Mouse (Mus musculus) embryonic facial prominence, embryonic 11.5 days (tissue): Measurements from ENCODE around the gene Carmil1. TPM values are rescaled to one million over a fixed set of nuclear protein-coding genes. Genes with fewer than 3 reads are reported as not detected.

Experiments
- ATAC-seq: fragments of 200-750 bp; cut with Nextera tagmentation; replicated peaks from 2 replicates; pipeline ENCODE4 v1.8.0; 2017; ENCODE audit warnings: low read depth; ENCODE audit not compliant: insufficient number of reproducible peaks, low FRiP score, low TSS enrichment
- DNase-seq: peaks from one replicate; pipeline ENCODE4 v3.0.0-alpha.2; 2015; ENCODE audit warnings: low spot score
- H3K27ac ChIP-seq: fragments of 300-500 bp; sonication (generic); replicated peaks from 2 replicates; pipeline ENCODE4 v1.5.1; 2014; ENCODE audit warnings: mild to moderate bottlenecking, low read depth, low read length, control low read depth
- H3K27me3 ChIP-seq: fragments of 300-500 bp; sonication (generic); 2 replicates; pipeline ENCODE4 v1.6.1; 2014; ENCODE audit warnings: mild to moderate bottlenecking, low read length, moderate library complexity, mixed read lengths; ENCODE audit not compliant: control insufficient read depth, insufficient read depth
- H3K36me3 ChIP-seq: fragments of 300-500 bp; sonication (generic); replicated peaks from 2 replicates; pipeline ENCODE4 v1.6.1; 2014; ENCODE audit warnings: low read depth, mild to moderate bottlenecking, low read length, moderate library complexity, mixed read lengths; ENCODE audit not compliant: control insufficient read depth, insufficient read depth
- H3K4me1 ChIP-seq: fragments of 300-500 bp; sonication (generic); 2 replicates; pipeline ENCODE4 v1.6.1; 2014; ENCODE audit warnings: low read length, mixed read lengths; ENCODE audit not compliant: control insufficient read depth, insufficient read depth
- H3K4me2 ChIP-seq: fragments of 300-500 bp; sonication (generic); 2 replicates; pipeline ENCODE4 v1.6.1; 2014; ENCODE audit warnings: low read depth, mild to moderate bottlenecking, control low read depth, low read length, moderate library complexity
- H3K4me3 ChIP-seq: fragments of 300-500 bp; sonication (generic); 2 replicates; pipeline ENCODE4 v1.5.1; 2014; ENCODE audit warnings: low read depth, low read length, control low read depth
- H3K9ac ChIP-seq: fragments of 300-500 bp; sonication (generic); replicated peaks from 2 replicates; pipeline ENCODE4 v1.6.1; 2014; ENCODE audit warnings: mild to moderate bottlenecking, control low read depth, low read length
- H3K9me3 ChIP-seq: fragments of 300-500 bp; sonication (generic); replicated peaks from 2 replicates; pipeline ENCODE4 v1.6.1; 2016; ENCODE audit warnings: mild to moderate bottlenecking, low read length, inconsistent platforms, mixed read lengths; ENCODE audit not compliant: control insufficient read depth
- WGBS: fragments of 180-500 bp; shearing (Covaris S2); extraction: QIAGEN DNeasy Blood & Tissue Kit; methylation state at CpG from one replicate; pipeline ENCODE4 v1.1.7; 2014; 5-methylcytosine and 5-hydroxymethylcytosine counted together
- polyA plus RNA-seq: library from polyadenylated mRNA; unstranded; fragments of >200 nt; fragmentation: Nextera tagmentation; extraction: Ambion mirVana; gene quantifications from 2 replicates; pipeline ENCODE4 v1.2.1, GENCODE M21; 2014

Gene Carmil1
- polyA plus RNA-seq, 1 experiment from 2014 or later: 25.0 TPM

- no peaks in the 10 kb centered on the region for H3K4me1 ChIP-seq
- H3K27ac ChIP-seq: no peak overlapping the region
- no peak overlapping the region for H3K4me3 ChIP-seq
- ATAC-seq (no peak), DNase-seq (no peak)
- no peak overlapping the region for H3K4me2 ChIP-seq
- H3K27me3 ChIP-seq: no peaks in the 10 kb centered on the region
- H3K36me3 ChIP-seq: no peaks in the 10 kb centered on the region
- 84% methylated on average over 5 of the region's 5 CpGs for WGBS
- no peak overlapping the region for H3K9ac ChIP-seq
- H3K9me3 ChIP-seq: no peaks in the 10 kb centered on the region
Measured at GRCm38 (mm10) chr13:24194018-24194417, 86.6 kb downstream of the Carmil1 start.

- WGBS: 77% methylated on average over 9 of the region's 9 CpGs
- no peaks in the 10 kb centered on the region for H3K4me1 ChIP-seq
- H3K4me2 ChIP-seq: no peak overlapping the region
- no peak overlapping the region for H3K4me3 ChIP-seq
- H3K27ac ChIP-seq: no peak overlapping the region
- no peak overlapping the region for H3K9ac ChIP-seq
- DNase-seq: no peak
- H3K27me3 ChIP-seq: no peaks in the 10 kb centered on the region
- H3K36me3 ChIP-seq: no peaks in the 10 kb centered on the region
- ATAC-seq: no peak
- no peaks in the 10 kb centered on the region for H3K9me3 ChIP-seq
Measured at GRCm38 (mm10) chr13:24190875-24191663, 89.5 kb downstream of the Carmil1 start.

- no peak overlapping the region for H3K9ac ChIP-seq
- no peaks in the 10 kb centered on the region for H3K36me3 ChIP-seq
- no peaks in the 10 kb centered on the region for H3K27me3 ChIP-seq
- H3K4me3 ChIP-seq: no peak overlapping the region
- ATAC-seq (no peak), DNase-seq (no peak)
- 72% methylated on average over 2 of the region's 2 CpGs for WGBS
- H3K4me2 ChIP-seq: no peak overlapping the region
- H3K4me1 ChIP-seq: no peaks in the 10 kb centered on the region
- no peaks in the 10 kb centered on the region for H3K9me3 ChIP-seq
- no peak overlapping the region for H3K27ac ChIP-seq
Measured at GRCm38 (mm10) chr13:24187026-24187425, 93.6 kb downstream of the Carmil1 start.

- 88% methylated on average over 3 of the region's 3 CpGs for WGBS
- Histone ChIP-seq H3K27me3 (no peaks in the 10 kb centered on the region), H3K4me1 (no peaks in the 10 kb centered on the region), H3K4me3 (no peak overlapping the region), H3K4me2 (no peak overlapping the region), H3K36me3 (no peaks in the 10 kb centered on the region), H3K9ac (no peak overlapping the region), H3K27ac (no peak overlapping the region), H3K9me3 (no peaks in the 10 kb centered on the region)
- ATAC-seq (no peak), DNase-seq (no peak)
Measured at GRCm38 (mm10) chr13:24185641-24186040, 95.0 kb downstream of the Carmil1 start.

- H3K4me2 ChIP-seq: no peak overlapping the region
- no peak overlapping the region for H3K4me3 ChIP-seq
- ATAC-seq (no peak), DNase-seq (peak; percentile 28)
- no peak overlapping the region for H3K9ac ChIP-seq
- WGBS: 51% methylated on average over 6 of the region's 6 CpGs
- no peaks in the 10 kb centered on the region for H3K27me3 ChIP-seq
- H3K4me1 ChIP-seq: no peaks in the 10 kb centered on the region
- H3K9me3 ChIP-seq: no peaks in the 10 kb centered on the region
- H3K27ac ChIP-seq: no peak overlapping the region
- H3K36me3 ChIP-seq: no peaks in the 10 kb centered on the region
Measured at GRCm38 (mm10) chr13:24182878-24183277, 97.7 kb downstream of the Carmil1 start.

GRCm38 (mm10) chr13:24179538-24179937, 101.1 kb downstream of the Carmil1 start:
- no peaks in the 10 kb centered on the region for H3K36me3 ChIP-seq
- no peak for ATAC-seq
- 85% methylated on average over 10 of the region's 10 CpGs for WGBS

GRCm38 (mm10) chr13:24177600-24177999, 103.0 kb downstream of the Carmil1 start:
- no peak overlapping the region for H3K4me3 ChIP-seq
- DNase-seq (peak; percentile 29), ATAC-seq (no peak)
- no peak overlapping the region for H3K4me2 ChIP-seq
- no peak overlapping the region for H3K9ac ChIP-seq
- H3K36me3 ChIP-seq: no peaks in the 10 kb centered on the region
- 37% methylated on average over 5 of the region's 5 CpGs for WGBS
- H3K27me3 ChIP-seq: no peaks in the 10 kb centered on the region
- H3K27ac ChIP-seq: no peak overlapping the region
- no peaks in the 10 kb centered on the region for H3K4me1 ChIP-seq
- H3K9me3 ChIP-seq: no peaks in the 10 kb centered on the region

More at GRCm38 (mm10) chr13:24179538-24179937, 101.1 kb downstream of the Carmil1 start:
- no peak for DNase-seq
- Histone ChIP-seq H3K27ac (no peak overlapping the region), H3K4me2 (no peak overlapping the region), H3K9ac (no peak overlapping the region), H3K4me3 (no peak overlapping the region), H3K27me3 (no peaks in the 10 kb centered on the region), H3K4me1 (no peaks in the 10 kb centered on the region), H3K9me3 (no peaks in the 10 kb centered on the region)

- H3K27ac ChIP-seq: no peak overlapping the region
- H3K4me1 ChIP-seq: no peaks in the 10 kb centered on the region
- no peak overlapping the region for H3K4me2 ChIP-seq
- ATAC-seq (no peak), DNase-seq (peak; percentile 10)
- H3K9ac ChIP-seq: no peak overlapping the region
- H3K4me3 ChIP-seq: no peak overlapping the region
- no peaks in the 10 kb centered on the region for H3K27me3 ChIP-seq
- no peaks in the 10 kb centered on the region for H3K9me3 ChIP-seq
- no peaks in the 10 kb centered on the region for H3K36me3 ChIP-seq
- 74% methylated on average over 4 of the region's 4 CpGs for WGBS
Measured at GRCm38 (mm10) chr13:24176835-24177234, 103.8 kb downstream of the Carmil1 start.
